Mouse (Mus musculus): Measurements from ENCODE around the gene Opn3.

Opn3 gene

DNA sequence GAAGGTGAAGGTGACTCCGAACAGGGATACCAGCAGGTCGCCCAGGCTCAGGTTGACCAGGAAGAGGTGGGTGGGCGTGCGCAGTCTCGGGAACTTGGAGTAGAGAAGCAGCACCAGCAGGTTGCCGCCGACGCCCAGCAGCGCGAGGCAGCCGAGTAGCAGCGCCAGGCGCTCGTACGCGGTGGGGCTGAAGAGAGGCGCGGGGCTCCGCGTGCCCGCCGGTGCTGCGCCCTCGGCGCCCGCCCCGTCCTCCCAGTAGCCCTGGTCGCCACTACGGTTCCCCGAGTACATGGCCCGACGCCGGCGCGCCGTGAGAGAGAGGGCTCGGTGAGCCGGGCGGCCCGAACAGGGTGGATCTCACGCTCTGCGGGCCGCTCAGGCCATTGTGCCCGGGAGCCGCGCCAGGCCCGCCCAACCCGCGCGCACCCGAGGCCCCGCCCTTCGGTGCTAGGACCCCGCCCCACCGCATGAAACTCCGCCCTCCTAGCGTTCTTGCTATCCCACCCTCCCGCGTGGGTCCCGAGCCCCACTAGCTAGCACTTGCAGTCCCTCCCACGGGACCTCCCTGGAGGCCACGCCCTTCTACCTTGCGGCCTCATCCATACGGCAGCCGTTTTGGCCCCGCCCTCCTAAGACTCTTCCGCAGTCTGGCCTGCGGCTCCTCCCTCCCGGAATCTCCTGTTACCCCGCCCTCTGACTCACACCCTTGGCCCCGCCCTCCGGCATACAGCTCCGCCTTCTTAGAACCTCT lies at the start of gene Opn3, which contains the start of gene Chml:
Gene Opn3 (minus strand): TSS at position 531 of the 751 bp plus-strand sequence.
Gene Chml (minus strand): TSS at position 656 of the 751 bp plus-strand sequence.
- peak; percentile 99 for DNase-seq (ENCODE audit: low read depth, low spot score)

DNA sequence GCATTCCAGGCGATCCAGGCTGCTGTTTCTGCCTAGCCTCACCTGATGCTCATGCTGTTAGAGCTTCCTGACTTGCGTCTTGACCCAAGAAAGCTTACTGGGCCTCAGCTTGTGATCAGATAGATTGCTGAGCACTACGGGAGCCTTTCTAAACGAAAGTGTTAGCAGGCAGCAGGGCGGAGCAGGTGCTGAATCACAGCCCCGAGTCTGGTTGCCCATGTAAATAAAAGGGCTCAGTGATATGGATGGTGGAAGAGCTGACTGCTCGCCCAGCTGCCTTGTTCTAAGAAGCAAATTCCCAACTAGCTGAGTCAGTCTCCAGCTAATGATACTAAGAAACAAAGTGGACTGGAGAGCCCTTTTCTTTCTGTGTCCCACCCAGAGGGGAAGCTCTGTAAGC lies 33.2 kb upstream of the Opn3 start:
- peak; percentile 29 for DNase-seq (ENCODE audit: low read depth, low spot score)

DNA sequence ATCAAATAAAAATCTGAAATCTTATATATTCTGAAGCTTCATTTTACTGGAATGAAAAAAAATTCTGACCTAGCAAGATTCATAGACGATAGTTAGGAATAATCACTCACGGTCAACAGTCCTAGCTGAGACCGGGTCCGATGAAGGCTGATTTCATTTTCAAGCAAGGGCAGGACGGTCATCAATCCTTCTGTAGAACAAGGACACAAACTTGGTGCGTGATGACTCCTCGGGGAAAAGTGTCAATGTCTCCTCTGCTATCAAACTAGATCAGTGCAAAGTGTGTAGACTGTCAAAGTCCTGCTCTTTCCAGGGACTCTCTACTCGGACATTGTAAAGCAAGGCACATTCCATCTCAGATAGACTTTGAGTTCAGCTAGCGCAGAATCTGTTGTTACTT lies 24.3 kb upstream of the Opn3 start:
- no peak for DNase-seq (ENCODE audit: low read depth, low spot score)

DNA sequence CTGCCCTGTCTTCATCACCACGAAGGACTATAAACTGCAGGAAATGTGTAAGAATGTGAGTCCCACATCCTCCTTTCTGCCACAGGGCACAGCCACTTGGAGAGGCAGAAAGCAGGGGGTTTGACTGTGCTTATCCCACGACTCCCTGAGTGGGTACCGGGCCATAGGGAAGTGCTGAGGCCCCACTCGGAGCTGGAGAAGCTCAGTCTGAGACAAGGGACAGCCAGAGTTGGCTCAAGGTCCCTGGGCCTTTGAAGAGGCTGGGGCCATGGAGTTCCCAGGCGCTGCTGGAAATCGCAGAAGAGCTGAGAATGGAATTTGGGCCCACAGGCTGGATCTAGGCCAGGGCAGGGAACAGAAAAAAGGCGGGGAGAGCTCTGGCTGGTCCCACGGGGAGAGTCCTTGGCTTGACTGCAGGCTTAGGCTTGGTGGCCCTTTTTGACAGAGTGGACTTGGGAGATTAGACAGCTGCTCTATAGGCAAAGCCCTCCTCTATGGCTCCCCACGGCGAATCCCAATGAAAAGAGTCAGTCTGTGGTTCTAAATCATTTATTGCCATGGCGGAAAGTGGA lies 19.8 kb upstream of the Opn3 start:
- no peak for DNase-seq (ENCODE audit: low read depth, low spot score)

DNA sequence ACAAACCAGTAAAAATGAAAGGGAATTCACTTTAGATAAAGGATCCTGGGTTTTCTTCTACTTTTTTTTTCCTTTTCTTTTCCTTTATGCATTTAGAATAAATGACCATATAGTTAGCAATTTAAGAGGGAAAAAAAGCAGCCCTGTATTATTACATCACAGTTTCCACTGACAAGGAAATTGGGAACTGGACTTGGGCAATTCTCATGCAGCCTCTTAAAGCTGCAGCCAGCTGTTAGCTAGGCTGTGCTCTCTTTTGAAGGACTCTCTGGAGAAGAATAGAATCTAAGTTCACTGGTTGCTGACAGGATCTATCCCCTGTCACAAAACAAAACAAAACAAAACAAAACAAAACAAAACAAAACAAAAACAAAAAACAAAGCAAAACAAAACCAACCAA lies 15.4 kb upstream of the Opn3 start:
- DNase-seq (ENCODE audit: low read depth, low spot score), result no peak

DNA sequence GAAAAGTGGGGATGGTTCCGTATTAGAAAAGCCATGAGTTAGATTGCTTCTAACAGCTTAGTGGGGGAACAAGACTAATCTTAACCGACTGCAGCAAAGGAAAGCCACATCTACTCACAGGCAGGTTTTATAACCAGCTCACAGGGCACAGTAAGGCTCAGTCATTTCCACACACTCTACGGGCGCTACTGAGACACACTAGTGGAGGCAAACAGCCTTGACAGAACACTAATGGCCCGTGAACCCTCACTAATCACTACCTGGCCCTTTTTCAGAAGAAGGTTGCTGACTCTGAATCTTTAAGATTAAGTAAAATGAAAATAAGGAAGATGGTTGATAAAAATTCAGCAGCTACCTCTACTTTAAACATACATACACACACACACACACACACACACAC lies 15.0 kb upstream of the Opn3 start:
- no peak for DNase-seq (ENCODE audit: low read depth, low spot score)

DNA sequence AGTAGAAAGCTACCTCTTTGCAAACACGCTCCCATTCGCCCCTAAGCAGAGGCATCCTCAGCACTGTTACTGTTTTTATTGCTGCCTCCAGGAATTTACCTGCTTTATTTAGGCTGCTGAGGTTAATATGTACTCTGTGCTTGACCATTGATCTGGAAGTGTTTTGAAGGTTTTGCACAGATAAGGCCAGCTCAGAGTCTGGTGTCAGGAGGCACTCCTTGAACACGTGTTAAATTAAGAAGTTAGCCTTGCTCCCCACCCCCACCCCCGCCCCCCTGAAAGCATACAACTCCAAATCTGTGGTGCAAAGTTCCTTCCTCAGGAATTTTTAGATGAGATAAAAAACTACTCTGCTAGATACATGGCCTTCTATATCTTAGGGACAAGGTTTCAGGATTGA lies 8.6 kb upstream of the Opn3 start:
- no peak for DNase-seq (ENCODE audit: low read depth, low spot score)

DNA sequence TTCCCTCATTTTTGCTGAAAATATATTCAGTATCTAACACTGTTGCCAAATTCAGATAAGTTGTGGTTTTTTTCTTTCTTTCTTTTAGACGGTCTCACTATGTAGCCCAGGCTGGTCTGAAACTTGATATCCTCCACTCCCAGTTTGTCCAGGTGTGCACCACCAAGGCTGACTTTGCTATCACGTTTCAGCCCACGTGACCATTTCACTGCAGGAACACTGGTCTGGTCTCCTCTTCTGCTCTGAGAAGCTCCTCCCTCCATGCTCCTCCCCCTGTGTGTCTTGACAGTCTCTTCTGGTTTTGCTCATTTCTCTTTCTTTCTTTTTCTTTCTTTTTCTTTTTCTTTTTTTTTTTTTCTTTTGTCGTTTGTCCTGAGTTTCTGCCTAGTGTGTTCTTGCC lies 7.2 kb upstream of the Opn3 start:
- no peak for DNase-seq (ENCODE audit: low read depth, low spot score)

DNA sequence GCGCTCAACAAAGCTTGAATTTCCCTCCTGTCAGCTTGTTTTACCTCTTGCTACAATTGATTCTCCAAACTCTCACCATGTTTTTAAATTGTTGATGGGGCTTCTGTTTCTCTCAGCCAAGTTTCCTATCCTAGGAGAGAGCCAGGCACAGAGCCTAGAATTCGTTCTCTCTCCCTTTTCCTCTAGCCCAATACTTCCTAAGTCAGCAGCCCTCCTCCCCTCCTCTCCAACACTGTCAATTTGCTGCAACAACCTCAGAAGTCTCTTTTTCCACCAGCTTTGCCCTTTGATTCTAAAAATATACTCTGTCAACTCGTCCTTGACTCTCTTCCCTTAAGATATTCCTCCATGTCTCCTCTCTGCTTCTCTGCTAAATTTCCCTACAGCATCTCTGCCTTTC lies 6.8 kb upstream of the Opn3 start:
- peak; percentile 17 for DNase-seq (ENCODE audit: low read depth, low spot score)

DNA sequence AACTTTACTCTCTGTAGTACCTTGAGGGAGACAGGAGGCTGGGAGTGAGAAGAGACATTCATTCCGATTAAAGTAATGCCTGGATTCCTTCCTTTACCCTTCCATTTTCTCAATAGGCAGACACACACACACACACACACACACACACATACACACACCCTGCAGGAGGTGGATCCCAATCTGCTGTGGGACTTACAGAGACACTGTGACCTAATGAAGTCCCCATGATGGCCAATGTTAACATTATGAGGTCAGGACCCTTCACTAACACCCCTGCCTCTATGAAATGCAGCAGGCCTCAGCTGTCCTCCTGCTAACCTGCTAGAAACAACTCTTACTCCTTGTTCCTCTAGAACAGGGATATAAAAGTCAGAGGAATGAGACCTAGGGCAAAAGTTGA lies 5.7 kb upstream of the Opn3 start, which contains the start of gene Wdr64:
Gene Wdr64 (plus strand): TSS at position 301 of the 400 bp plus-strand sequence.
- no peak for DNase-seq (ENCODE audit: low read depth, low spot score)

DNA sequence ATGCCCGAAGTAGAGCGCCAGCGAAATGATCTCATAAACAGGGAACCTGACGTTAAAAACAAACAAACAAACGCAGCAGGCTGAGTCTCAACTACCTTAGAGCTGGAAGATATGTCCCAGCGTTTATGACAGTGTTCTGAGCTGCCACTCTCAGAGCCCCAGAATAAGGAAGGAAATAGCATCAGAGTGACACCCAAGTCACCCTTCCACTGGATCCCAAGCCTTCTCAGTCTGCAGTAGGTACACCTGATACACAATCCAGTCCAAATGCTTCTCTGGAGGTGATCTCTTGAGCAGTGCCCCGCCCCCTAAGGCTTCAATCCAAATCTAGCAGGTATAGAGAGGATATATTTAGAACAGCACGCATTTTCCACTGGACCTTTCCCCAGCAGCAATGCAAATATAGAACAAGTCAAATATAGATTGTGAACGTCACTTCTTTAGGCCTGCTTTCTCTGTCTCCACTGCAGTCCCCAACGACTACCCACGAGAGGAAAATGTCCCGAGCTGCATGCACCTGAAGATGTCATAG lies 919 bp upstream of the Opn3 start:
- peak; percentile 24 for DNase-seq (ENCODE audit: low read depth, low spot score)

DNA sequence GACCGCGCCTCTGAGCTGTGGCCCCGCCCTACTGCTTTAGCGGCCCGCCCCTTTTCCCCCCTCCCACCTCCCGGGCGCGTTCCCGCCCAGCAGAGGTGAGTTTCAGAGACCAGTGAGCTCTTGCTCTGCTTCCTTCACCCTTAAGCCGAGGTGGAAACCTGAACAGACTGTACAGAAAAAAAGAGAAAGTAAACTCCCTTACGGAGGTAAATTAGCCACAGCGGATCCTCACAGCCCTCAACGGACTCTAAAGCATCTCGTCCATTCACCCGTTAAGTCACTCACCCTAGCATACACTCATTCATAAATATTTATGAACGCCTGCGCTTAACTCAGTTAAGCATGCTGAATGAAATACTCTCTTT lies 403 bp upstream of the Opn3 start:
- no peak for DNase-seq (ENCODE audit: low read depth, low spot score)

DNA sequence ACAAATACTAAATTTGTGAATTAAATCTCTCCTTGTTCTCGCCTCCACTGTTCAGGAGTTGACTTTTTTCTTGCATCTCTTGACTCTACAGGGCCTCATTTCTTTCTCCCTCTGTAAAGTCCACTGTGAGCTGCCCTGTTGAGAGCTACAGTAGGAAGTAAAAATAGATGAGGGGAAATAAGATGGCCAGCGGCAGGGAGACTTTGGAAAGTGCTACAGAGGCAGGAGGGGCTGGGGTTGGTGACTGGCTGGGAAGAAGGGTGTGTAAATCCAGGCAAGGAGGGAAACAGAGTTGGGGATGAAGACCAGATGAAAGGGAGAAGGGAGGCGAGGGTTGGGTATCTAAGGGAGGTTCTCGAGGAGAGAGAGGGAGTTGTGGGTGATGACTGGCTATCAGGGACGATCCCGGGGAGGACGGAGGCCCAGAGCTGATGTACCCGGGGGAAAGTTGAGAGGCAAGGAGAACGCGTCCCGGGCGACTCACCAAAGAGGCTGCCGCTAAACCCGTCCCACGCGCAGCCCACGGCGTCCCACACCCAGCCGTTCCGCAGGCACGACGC lies 810 bp downstream of the Opn3 start:
- peak; percentile 7 for DNase-seq (ENCODE audit: low read depth, low spot score)

DNA sequence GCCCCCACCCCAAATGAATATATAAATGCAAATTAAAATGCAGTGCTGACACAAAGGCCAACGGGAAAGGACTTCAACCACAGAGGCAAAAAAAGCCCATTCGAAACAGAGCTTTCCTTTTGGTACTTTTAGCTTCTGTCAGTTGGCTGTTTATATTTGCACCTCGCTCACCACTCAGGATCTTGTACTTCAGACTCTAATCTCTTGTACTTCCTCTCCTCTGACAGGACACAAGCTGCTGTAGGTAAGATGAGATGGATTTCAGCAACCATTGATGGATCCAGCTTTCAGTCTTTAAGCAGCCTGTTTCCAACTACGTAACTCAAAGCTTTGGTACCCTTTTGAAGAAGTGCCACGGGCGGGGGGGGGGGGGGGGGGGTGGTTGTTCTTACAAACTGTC lies 11.6 kb downstream of the Opn3 start:
- DNase-seq (ENCODE audit: low read depth, low spot score), result no peak

DNA sequence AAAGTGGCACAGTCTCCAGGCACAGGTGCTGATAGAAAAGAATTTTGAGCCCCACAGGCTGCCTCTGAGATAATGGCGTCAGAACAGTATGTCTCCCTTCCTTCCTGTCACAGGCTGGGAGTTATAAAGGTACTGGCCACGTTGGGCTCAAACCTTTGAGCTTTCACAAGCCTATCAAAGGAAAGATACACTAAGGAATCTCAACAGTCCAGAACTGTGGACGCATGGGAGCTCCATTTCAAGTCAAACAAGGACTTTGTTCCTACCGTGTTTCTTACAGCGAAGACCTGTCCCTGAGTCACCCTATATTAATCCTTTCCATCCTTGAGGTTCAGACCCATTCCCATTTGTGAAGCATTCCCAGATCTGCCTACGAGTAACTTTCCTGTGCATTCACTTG lies 15.1 kb downstream of the Opn3 start:
- no peak for DNase-seq (ENCODE audit: low read depth, low spot score)

DNA sequence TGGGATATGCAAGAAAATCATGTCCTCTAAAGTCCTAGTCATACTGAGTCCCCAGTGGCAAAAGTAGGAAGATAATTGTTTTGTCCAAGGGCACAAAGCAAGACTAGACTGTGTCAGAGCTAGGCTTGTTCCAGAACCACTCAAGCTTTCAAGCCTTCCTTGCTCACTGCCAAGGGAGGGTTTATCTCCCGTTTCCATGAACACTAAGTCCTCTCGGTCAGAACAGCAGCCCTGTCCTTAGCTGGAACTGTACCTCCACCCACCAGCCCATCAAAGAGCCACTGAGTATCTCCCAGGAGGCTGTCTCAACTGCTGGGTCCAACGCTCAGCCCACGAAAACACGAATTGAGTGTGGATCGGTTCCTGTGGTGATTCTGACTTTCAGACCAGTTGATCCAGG lies 17.5 kb downstream of the Opn3 start:
- peak; percentile 6 for DNase-seq (ENCODE audit: low read depth, low spot score)

DNA sequence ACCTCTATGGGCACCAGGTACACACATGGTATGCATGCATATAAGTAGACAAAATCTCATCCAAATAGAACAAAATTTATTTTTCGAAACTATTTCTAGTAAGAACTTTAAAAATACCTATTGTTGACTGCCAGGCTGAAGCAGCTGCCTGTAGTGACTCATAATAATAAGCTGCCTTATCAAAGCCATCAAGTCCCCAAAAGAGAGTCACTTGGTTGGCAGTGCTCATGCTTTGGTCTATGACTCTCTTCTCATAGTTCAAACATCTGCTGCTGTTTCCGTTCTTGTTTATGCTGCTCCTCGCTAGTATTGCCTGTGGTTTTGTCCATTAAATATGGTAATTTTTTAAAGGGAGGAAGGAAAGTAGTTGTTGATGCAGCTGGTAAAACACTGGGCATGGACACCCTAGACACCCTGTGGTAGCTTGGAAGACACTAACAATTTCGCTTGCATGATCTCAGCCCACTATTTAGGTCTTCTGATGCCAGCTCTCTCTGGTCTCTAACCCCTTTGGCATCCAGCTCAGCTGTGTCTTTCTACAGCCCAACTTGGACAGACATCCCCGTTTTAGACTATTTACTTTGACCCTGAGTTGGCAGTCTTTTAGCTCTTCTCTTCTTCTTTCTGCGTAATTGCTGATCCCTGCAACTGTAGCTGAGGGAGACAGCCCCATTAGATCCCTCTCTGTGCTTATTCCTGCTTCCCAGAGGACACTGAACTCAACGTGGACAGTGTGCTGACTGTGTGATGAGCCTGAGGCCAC lies 18.8 kb downstream of the Opn3 start:
- DNase-seq (ENCODE audit: low read depth, low spot score), result no peak

DNA sequence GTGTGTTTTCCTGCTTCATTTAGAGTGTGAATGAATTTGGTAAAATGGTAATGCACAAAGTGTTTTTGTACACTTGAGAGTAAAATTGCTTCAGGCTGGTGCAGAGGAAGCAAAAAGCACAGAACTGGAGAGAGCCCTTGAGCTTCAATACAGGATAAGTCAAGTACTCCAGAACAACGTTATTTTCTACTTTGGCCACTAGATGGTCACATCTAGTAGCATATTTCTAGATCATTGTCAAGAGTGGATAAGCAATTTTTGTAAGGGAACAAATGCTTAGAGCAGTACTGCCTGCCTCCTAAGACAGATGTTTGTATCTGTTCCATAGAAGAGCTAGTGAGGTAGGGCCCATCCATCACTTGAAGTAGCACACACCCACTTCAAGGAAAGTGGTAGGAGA lies 20.9 kb downstream of the Opn3 start:
- peak; percentile 44 for DNase-seq (ENCODE audit: low read depth, low spot score)

DNA sequence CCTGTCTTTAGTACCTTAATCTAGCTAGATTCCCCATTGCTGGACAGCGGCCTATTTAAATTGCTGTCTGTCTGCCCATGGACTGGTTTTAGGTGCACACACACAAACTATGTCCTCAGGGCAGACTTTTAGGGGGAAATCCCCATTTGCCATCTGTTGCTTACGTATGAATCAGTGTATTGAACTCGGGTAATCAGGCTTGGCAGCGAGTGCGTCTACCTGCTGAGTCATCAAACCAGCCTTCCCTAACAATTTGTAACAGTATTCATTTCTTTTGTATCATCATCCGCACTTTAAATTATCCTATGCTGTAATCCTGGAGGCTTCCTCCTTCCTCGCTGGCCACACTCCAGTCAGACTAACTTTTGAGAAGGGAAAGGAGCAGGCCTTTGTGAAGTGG lies 22.5 kb downstream of the Opn3 start:
- DNase-seq (ENCODE audit: low read depth, low spot score), result no peak

DNA sequence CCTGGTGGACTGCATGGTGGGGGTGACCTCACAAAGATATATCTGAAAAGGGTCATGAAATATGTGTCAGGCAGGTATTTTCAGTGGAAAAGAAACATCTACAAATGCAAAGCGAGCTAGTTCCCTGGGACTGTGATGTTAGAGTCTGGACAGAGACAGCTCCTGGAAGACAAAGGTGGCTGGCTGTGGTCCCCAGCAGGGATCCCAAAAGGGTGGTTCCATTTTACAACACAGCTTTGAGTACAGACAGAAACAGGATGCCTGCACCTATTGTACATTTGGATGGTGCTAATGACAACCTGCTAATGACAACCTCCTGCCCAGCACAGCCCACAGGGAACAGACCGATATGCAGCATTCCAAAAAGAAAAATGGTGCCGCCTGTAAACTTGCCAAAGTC lies 23.1 kb downstream of the Opn3 start:
- DNase-seq (ENCODE audit: low read depth, low spot score), result no peak

DNA sequence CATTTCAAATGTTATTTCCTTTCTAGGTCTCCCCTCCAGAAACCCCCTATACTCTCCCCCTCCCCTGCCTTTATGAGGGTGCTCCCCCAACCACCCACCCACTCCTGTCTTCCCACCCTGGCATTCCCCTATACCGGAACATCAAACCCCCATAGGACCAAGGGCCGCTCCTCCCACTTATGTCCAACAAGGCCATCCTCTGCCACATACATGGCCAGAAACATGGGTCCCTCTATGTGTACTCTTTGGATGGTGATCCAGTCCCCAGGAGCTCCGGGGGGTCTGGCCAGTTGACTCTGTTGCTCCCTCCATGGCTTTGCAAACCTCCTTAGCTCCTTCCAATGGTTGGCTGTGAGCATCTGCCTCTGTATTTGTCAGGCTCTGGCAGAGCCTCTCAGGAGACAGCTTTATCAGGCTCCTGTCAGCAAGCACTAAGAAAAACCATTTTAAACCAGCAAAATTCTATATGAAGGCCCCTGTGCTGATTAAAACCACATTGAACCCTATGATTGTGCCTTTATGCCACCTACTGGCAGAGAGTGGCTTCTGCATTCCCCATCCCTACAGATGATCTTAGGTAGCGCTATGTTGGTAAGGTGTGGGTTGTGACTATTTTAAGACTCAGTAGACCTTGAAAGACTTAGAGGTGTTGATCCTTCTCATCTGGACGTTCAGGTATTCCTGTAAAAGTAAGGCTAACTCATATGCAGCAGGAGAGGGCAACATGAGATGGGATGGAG lies 23.7 kb downstream of the Opn3 start:
- peak; percentile 67 for DNase-seq (ENCODE audit: low read depth, low spot score)

DNA sequence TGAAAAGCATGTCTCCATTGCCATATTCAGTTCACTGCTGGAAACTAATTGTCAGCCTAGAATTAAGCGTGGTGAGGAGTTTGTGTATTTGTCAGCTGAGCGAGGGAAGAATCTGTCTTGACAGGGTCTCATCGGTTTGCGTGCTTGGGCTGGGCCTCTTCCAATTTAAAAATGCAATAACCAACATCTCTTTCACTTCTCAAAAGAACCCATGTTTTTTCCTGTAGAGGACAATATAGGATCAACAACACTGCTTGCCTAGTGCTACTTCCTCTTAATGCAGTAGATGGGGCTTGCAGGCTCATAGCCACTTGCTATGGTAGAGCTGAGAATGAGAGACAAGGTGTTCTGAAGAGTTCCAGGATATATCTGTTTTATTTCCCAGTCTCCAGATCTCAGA lies 32.7 kb downstream of the Opn3 start:
- DNase-seq (ENCODE audit: low read depth, low spot score), result no peak

All from brain, adult 2 months (tissue).